Mouse (Mus musculus): ENCODE results near the gene Tgm6. TPM values are rescaled to one million over a fixed set of nuclear protein-coding genes. Genes with fewer than 3 reads are reported as not detected.

The Tgm6 gene
- polyA plus RNA-seq (2012; rRNA removed): not detected in 2 replicates

DNA sequence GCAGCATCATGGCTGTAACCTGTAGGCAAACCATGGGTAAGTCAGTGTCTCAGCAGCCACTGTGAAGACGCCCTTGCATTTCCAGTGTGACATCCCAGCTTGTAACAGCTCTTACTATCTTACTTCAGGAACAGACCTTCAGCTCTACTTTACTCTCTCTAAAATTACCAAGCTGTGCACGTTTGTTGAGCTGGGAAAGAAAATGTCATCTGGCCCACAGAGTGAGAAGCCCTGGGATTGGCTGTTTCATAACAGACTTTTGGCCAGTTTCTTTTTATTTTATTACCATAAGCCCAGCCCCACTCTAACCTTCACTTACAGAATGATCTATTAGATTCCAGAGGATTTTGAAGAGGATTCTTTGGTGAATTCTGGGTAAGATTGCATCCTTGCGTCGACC lies at the start of gene Tgm6:
Tgm6 (plus strand) TSS at position 301 of the 400 bp plus-strand sequence.
- no peak within 1 kb of the TSS for H3K27ac ChIP-seq (ENCODE audit: insufficient read depth, low read depth, low read length)
- H3K27me3 ChIP-seq (ENCODE audit: control insufficient read depth, insufficient read depth, low read length): no peaks in the 10 kb centered on the region
- no peaks in the 10 kb centered on the region for H3K4me1 ChIP-seq (ENCODE audit: control insufficient read depth, insufficient read depth, insufficient read length, low read length)
- no peaks in the 10 kb centered on the region for H3K36me3 ChIP-seq (ENCODE audit: control insufficient read depth, insufficient read depth, low read length)
- TF ChIP-seq CTCF (IDR thresholded peaks at IDR 0.05; ENCODE audit: extremely low read depth, insufficient read length, insufficient replicate concordance, low read depth, low read length) (no peak), POLR2A (IDR thresholded peaks at IDR 0.05; ENCODE audit: low read depth, low read length) (no peak)
- H3K4me3 ChIP-seq (ENCODE audit: low read depth, low read length): no peak within 1 kb of the TSS
- WGBS: 58% methylated on average over 4 of the region's 4 CpGs

DNA sequence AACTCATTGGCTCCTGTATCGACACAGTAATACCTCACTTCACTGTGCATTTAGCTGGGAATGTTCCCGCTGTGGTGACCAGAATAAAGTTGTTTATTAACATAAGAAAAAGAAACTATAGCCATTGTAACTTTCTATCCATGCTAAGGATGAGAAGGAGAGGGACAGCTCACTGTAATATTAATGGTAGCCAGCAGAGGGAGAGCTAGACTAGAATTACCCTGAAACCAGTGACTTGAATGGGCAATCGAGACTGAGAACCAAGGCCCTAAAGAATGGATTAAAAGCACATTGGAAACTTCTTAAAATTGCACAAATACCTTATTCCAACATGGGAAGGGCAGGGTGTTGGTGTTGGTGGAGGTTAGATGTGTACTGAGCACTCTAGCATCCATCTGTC lies 44.0 kb upstream of the Tgm6 start:
- no peak for TF ChIP-seq POLR2A (IDR thresholded peaks at IDR 0.05; ENCODE audit: low read depth, low read length)
- H3K4me1 ChIP-seq (ENCODE audit: control insufficient read depth, insufficient read depth, insufficient read length, low read length): no peaks in the 10 kb centered on the region
- no peak overlapping the region for H3K27ac ChIP-seq (ENCODE audit: insufficient read depth, low read depth, low read length)
- 24% methylated on average over 3 of the region's 3 CpGs for WGBS
- no peaks in the 10 kb centered on the region for H3K27me3 ChIP-seq (ENCODE audit: control insufficient read depth, insufficient read depth, low read length)
- H3K4me3 ChIP-seq (ENCODE audit: low read depth, low read length): no peak overlapping the region
- no peaks in the 10 kb centered on the region for H3K36me3 ChIP-seq (ENCODE audit: control insufficient read depth, insufficient read depth, low read length)

DNA sequence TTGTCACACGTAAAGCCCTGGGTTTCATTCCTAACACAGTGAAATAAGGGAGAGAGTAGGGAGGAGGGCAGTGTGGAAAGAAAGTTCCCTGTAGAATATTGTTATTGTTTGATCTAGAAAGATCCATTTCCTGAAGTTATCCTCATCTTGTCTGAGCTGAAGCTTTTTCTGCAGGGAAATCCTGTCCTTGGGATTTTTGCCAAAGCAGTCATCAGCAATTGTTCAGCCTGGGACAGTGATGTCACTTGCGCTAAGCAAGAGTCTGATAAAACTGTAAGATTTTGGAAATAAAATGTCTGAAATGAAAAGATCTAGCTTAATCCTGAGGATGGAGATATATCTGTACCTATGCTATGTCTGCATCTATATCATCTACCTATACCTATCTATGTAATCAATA lies 41.8 kb upstream of the Tgm6 start:
- Histone ChIP-seq H3K36me3 (ENCODE audit: control insufficient read depth, insufficient read depth, low read length) (no peaks in the 10 kb centered on the region), H3K4me1 (ENCODE audit: control insufficient read depth, insufficient read depth, insufficient read length, low read length) (no peaks in the 10 kb centered on the region), H3K27me3 (ENCODE audit: control insufficient read depth, insufficient read depth, low read length) (no peaks in the 10 kb centered on the region), H3K27ac (ENCODE audit: insufficient read depth, low read depth, low read length) (no peak overlapping the region), H3K4me3 (ENCODE audit: low read depth, low read length) (no peak overlapping the region)
- TF ChIP-seq POLR2A (IDR thresholded peaks at IDR 0.05; ENCODE audit: low read depth, low read length) (no peak), CTCF (IDR thresholded peaks at IDR 0.05; ENCODE audit: extremely low read depth, insufficient read length, insufficient replicate concordance, low read depth, low read length) (no peak)
- 80% methylated on average over 2 of the region's 2 CpGs for WGBS

GRCm38 (mm10) chr2:130112804-130113203 lies 588 bp downstream of the Tgm6 start:
- WGBS: 65% methylated on average over 4 of the region's 4 CpGs
- H3K27ac ChIP-seq (ENCODE audit: insufficient read depth, low read depth, low read length): no peak overlapping the region
- H3K27me3 ChIP-seq (ENCODE audit: control insufficient read depth, insufficient read depth, low read length): no peaks in the 10 kb centered on the region
- H3K4me3 ChIP-seq (ENCODE audit: low read depth, low read length): no peak overlapping the region
- TF ChIP-seq CTCF (IDR thresholded peaks at IDR 0.05; ENCODE audit: extremely low read depth, insufficient read length, insufficient replicate concordance, low read depth, low read length) (no peak), POLR2A (IDR thresholded peaks at IDR 0.05; ENCODE audit: low read depth, low read length) (no peak)
- H3K36me3 ChIP-seq (ENCODE audit: control insufficient read depth, insufficient read depth, low read length): no peaks in the 10 kb centered on the region
- no peaks in the 10 kb centered on the region for H3K4me1 ChIP-seq (ENCODE audit: control insufficient read depth, insufficient read depth, insufficient read length, low read length)

- TF ChIP-seq CTCF (IDR thresholded peaks at IDR 0.05; ENCODE audit: extremely low read depth, insufficient read length, insufficient replicate concordance, low read depth, low read length): no peak
- H3K27ac ChIP-seq (ENCODE audit: insufficient read depth, low read depth, low read length): no peak overlapping the region
- H3K4me1 ChIP-seq (ENCODE audit: control insufficient read depth, insufficient read depth, insufficient read length, low read length): no peaks in the 10 kb centered on the region
- H3K36me3 ChIP-seq (ENCODE audit: control insufficient read depth, insufficient read depth, low read length): no peaks in the 10 kb centered on the region
- no peak overlapping the region for H3K4me3 ChIP-seq (ENCODE audit: low read depth, low read length)
- H3K27me3 ChIP-seq (ENCODE audit: control insufficient read depth, insufficient read depth, low read length): no peaks in the 10 kb centered on the region
- whole genome bisulfite sequencing: 15% methylated on average over 3 of the region's 3 CpGs
These were observed 1.2 kb downstream of the Tgm6 start for GRCm38 (mm10) chr2:130113379-130113778.

- WGBS: 71% methylated on average over 7 of the region's 7 CpGs
These were observed 6.4 kb downstream of the Tgm6 start for GRCm38 (mm10) chr2:130118649-130119048.

GRCm38 (mm10) chr2:130125279-130126059 lies 13.3 kb downstream of the Tgm6 start:
- WGBS: 73% methylated on average over 6 of the region's 6 CpGs

More at GRCm38 (mm10) chr2:130118649-130119048, 6.4 kb downstream of the Tgm6 start:
- Histone ChIP-seq H3K27me3 (ENCODE audit: control insufficient read depth, insufficient read depth, low read length) (no peaks in the 10 kb centered on the region), H3K27ac (ENCODE audit: insufficient read depth, low read depth, low read length) (no peak overlapping the region), H3K36me3 (ENCODE audit: control insufficient read depth, insufficient read depth, low read length) (no peaks in the 10 kb centered on the region), H3K4me1 (ENCODE audit: control insufficient read depth, insufficient read depth, insufficient read length, low read length) (no peaks in the 10 kb centered on the region), H3K4me3 (ENCODE audit: low read depth, low read length) (no peak overlapping the region)
- TF ChIP-seq CTCF (IDR thresholded peaks at IDR 0.05; ENCODE audit: extremely low read depth, insufficient read length, insufficient replicate concordance, low read depth, low read length) (no peak), POLR2A (IDR thresholded peaks at IDR 0.05; ENCODE audit: low read depth, low read length) (no peak)

More at GRCm38 (mm10) chr2:130125279-130126059, 13.3 kb downstream of the Tgm6 start:
- H3K4me1 ChIP-seq (ENCODE audit: control insufficient read depth, insufficient read depth, insufficient read length, low read length): no peaks in the 10 kb centered on the region
- TF ChIP-seq CTCF (IDR thresholded peaks at IDR 0.05; ENCODE audit: extremely low read depth, insufficient read length, insufficient replicate concordance, low read depth, low read length) (no peak), POLR2A (IDR thresholded peaks at IDR 0.05; ENCODE audit: low read depth, low read length) (no peak)
- H3K36me3 ChIP-seq (ENCODE audit: control insufficient read depth, insufficient read depth, low read length): no peaks in the 10 kb centered on the region
- H3K27me3 ChIP-seq (ENCODE audit: control insufficient read depth, insufficient read depth, low read length): no peaks in the 10 kb centered on the region
- no peak overlapping the region for H3K27ac ChIP-seq (ENCODE audit: insufficient read depth, low read depth, low read length)
- H3K4me3 ChIP-seq (ENCODE audit: low read depth, low read length): no peak overlapping the region

Measured in small intestine, adult 2 months (tissue).